Mouse (Mus musculus): Measurements from ENCODE around the gene Snx4. TPM values are rescaled to one million over a fixed set of nuclear protein-coding genes. Genes with fewer than 3 reads are reported as not detected.

Gene Snx4
- 37.4 and 45.8 TPM in 2 replicates for polyA plus RNA-seq (2015; fragmentation: Nextera tagmentation; extraction: Ambion mirVana)

DNA sequence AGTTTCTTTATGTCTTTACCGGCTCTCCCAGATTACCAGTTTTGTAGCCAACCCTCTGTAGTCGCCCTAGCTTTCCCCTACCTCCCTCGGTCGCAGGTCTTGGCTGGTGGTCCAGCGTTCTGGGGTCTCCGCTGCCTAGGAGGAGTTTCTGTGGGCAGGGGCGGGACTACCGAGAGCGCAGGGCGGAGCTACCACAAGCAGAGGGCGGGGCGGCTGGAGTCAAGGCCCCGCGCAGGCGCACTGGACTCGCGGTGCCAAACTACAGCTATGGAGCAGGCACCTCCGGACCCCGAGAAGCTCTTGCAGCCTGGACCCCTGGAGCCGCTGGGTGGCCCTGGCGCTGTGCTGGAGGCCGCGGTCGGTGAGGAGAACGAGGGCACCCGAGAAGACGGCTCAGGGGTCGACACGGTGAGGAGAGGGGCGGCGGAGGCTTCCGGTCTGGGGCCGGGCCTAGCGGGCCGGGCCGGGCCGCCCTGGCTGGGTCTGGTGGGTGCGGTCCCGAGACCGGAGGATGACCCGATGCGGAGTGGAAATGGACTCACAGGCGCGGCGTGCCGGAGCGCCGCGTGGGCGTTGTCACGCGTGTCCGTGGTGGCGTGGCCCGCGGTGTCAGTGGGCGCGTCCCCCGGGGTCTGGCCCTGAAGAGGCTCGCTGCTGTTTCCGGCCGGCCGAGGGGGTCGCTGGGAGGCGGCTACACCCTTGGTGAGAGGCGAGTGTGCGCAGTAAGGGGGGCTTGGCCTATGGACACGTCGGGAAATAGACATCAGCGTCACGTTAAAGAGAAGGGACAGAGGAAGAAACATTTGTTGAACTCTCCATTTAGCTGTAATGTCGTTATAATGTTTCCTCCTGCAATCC is at the start of gene Snx4:
Gene Snx4, plus strand, starts transcription at position 249 of the 858 bp plus-strand sequence.

Other genes with a start within 250 kb of the Snx4 start
- 1.4 and 2.1 TPM in 2 replicates for gene Iqcg, start 195.2 kb upstream of the Snx4 start, polyA plus RNA-seq (2015; fragmentation: Nextera tagmentation; extraction: Ambion mirVana)
- 911 and 964 TPM in 2 replicates for gene Rpl35a, start 195.0 kb upstream of the Snx4 start, polyA plus RNA-seq (2015; fragmentation: Nextera tagmentation; extraction: Ambion mirVana)
- gene Lmln, start 188.9 kb upstream of the Snx4 start, polyA plus RNA-seq (2015; fragmentation: Nextera tagmentation; extraction: Ambion mirVana), result 0.61 and 0.72 TPM in 2 replicates
- gene Osbpl11, start 66.4 kb upstream of the Snx4 start, polyA plus RNA-seq (2015; fragmentation: Nextera tagmentation; extraction: Ambion mirVana), result 7.7 and 9.4 TPM in 2 replicates
- 16.6 and 21.3 TPM in 2 replicates for gene Zfp148, start 129.4 kb downstream of the Snx4 start, polyA plus RNA-seq (2015; fragmentation: Nextera tagmentation; extraction: Ambion mirVana)

Measured in spleen, postnatal 0 days (tissue).